Mouse (Mus musculus): ENCODE results near the gene Lix1l.

DNA sequence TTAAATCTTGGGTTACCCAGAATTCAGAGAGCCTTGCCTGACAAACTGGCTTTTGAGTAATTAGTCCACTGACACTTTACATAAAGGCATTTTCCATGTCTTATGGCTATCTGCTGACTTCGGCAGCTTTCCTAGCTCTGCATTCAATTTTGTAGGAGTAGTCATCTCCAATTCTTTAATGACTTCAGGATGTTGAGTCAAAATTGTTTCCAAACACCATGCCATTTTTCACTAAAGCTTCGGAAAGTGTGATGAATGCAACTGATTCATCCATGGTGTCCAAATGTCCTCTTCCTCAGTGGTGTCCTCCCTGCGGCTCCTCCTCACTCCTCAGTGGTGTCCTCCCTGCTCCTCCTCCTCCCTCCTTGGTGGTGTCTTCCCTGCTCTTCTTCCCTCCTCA, 17.0 kb downstream of the Lix1l start:
- TF ChIP-seq TCF3 (IDR thresholded peaks at IDR 0.05; ENCODE audit: insufficient read length, low read depth) (no peak), POLR2A (IDR thresholded peaks at IDR 0.05; ENCODE audit: insufficient read length, low read depth) (no peak), E2F4 (IDR thresholded peaks at IDR 0.05; ENCODE audit: insufficient read depth) (no peak), POLR2AphosphoS2 (IDR thresholded peaks at IDR 0.05; ENCODE audit: insufficient read length, low read depth) (no peak), CEBPB (IDR thresholded peaks at IDR 0.05; ENCODE audit: insufficient read depth, poor library complexity, severe bottlenecking) (no peak), TCF12 (IDR thresholded peaks at IDR 0.05; ENCODE audit: insufficient read depth, poor library complexity, severe bottlenecking) (no peak), MYOD1 (IDR thresholded peaks at IDR 0.05; ENCODE audit: control insufficient read depth in 1 of 3, insufficient read length in 2 of 3, low read depth in 2 of 3) (no peak), MAX (IDR thresholded peaks at IDR 0.05; ENCODE audit: low read depth) (no peak), MYOG (IDR thresholded peaks at IDR 0.05; ENCODE audit: control insufficient read depth in 1 of 3, insufficient read depth in 1 of 3, insufficient read length in 2 of 3, low read depth in 2 of 3) (no peak), USF1 (IDR thresholded peaks at IDR 0.05; ENCODE audit: low read depth) (no peak)

Measured in myocyte (in vitro differentiated cells).